Mouse (Mus musculus): ENCODE results near the gene Vmp1. TPM values are rescaled to one million over a fixed set of nuclear protein-coding genes. Genes with fewer than 3 reads are reported as not detected.

The Vmp1 gene
- polyA plus RNA-seq, 1 experiment from 2014 or later = 101 TPM

DNA sequence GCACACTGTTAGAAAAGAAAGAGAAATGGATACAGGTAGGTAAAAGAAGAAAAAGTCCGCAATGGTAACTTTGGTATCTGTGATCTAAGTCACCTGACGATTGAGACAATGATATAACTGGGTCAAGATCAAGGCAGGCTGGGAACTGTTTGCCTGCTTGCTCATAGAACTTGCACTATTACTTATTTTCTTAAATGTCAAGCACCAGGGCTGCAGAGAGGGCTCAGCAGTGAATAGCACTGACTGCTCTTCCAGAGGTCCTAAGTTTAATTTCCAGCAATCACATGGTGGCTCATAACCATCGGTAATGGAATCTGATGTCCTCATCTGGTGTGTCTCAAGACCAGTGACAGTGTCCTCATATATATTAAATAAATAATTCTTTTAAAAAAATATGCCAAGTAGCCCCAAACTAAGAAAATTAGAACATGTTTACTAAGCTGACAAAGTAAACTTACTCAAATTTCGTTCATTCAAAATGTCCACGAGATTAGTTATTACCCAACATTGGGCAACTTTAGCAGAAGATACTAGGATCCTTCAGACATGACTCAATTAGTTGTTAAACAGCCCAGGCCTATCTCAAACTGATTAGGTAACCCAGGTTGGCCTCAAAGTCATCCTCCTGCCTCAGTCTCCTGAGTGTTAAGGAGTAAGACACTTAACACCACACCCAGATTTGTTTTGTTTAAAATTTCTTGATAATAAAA is 149.3 kb downstream of the Vmp1 start:
- no peak overlapping the region for H3K27ac ChIP-seq (ENCODE audit: low read length)
- H3K9me3 ChIP-seq (ENCODE audit: control insufficient read depth, low read length) = no peaks in the 10 kb centered on the region
- H3K27me3 ChIP-seq (ENCODE audit: control insufficient read depth, insufficient read depth, low read depth, low read length) = no peaks in the 10 kb centered on the region
- no peaks in the 10 kb centered on the region for H3K4me1 ChIP-seq (replicated peaks; ENCODE audit: control insufficient read depth, insufficient read depth, low read length)
- no peak overlapping the region for H3K9ac ChIP-seq (ENCODE audit: low read length)
- no peak overlapping the region for H3K4me2 ChIP-seq (ENCODE audit: low read depth, low read length)
- ATAC-seq (ENCODE audit: low read depth) = no peak
- H3K36me3 ChIP-seq (ENCODE audit: control insufficient read depth, insufficient read depth, low read length) = peaks cover 9% of the 10 kb centered on the region
- H3K4me3 ChIP-seq (ENCODE audit: low read length) = no peak overlapping the region
- WGBS = 87% methylated on average over 5 of the region's 5 CpGs

MicroRNA genes within 50 kb of the gene (microRNA counts, 519-probe panel; counts per million panel counts)
- 4,227 counts per million, percentile 85 among the panel's probes with 10 or more counts for microRNA mmu-miR-21

Small RNA genes within 50 kb of the gene (microRNA-seq; reads per million reads assigned to microRNA genes)
- 10,890 reads per million, percentile 95 among the genes with 10 or more reads in this experiment for gene Mir21a

Other genes starting within 250 kb of the Vmp1 start
- 55.1 and 57.0 TPM in 2 replicates for gene Rnft1, start 199.2 kb downstream of the Vmp1 start, polyA plus RNA-seq (2015; fragmentation: Nextera tagmentation; extraction: Ambion mirVana)
- 56.4 and 62.1 TPM in 2 replicates for gene Rps6kb1, start 139.0 kb downstream of the Vmp1 start, polyA plus RNA-seq (2015; fragmentation: Nextera tagmentation; extraction: Ambion mirVana)
- 13.3 and 14.0 TPM in 2 replicates for gene Tubd1, start 138.8 kb downstream of the Vmp1 start, polyA plus RNA-seq (2015; fragmentation: Nextera tagmentation; extraction: Ambion mirVana)
- gene Ptrh2, start 149 bp upstream of the Vmp1 start, polyA plus RNA-seq (2015; fragmentation: Nextera tagmentation; extraction: Ambion mirVana) = 27.6 and 28.5 TPM in 2 replicates
- 125 and 134 TPM in 2 replicates for gene Cltc, start 73.7 kb upstream of the Vmp1 start, polyA plus RNA-seq (2015; fragmentation: Nextera tagmentation; extraction: Ambion mirVana)
- gene Dhx40, start 123.9 kb upstream of the Vmp1 start, polyA plus RNA-seq (2015; fragmentation: Nextera tagmentation; extraction: Ambion mirVana) = 27.2 and 28.4 TPM in 2 replicates